Mouse (Mus musculus): Measurements from ENCODE around the gene Adcy4.

DNA sequence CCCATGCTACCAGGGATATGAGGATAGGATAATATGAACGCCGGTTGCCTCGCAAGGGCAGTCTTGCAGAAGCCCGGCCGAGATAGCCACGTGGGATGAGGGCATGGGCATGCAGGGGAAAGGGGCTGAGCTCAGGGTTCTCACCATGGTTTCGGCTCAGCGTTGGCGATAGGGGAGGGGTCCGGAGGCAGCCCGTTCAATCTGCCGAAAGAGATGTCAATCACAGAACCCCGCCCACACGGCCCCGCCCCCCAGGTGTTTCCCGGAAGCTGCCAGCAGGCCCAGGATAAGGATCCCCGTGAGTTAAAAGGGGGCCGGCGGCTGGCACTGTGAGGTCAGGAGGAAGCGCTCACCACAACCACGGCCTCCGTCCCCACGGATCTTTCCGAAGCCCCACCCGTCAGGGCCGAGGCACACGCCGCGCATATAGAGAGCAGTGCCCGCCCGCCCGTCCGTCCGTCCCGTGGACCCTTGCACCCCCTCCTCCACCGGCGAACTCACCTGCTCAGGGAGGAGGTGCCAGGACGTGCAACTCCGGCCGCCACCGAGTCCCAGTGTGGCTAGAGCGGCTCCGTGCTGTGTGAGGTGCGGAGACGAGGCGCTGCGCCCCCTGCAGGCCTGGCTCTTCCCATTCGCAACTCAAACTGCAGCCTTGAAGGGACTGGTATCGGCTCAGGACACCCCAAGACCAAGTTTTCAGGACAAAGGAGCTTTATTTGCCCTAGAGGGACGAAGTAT is 62.0 kb downstream of the Adcy4 start, which contains the start of gene Rabggta:
- TF ChIP-seq CTCF (IDR thresholded peaks at IDR 0.05) = peak; percentile 88
- TF ChIP-seq POLR2A (IDR thresholded peaks at IDR 0.05; ENCODE audit: insufficient read depth, low read depth, low read length) = peak; percentile 61; the same call in 1 of the 2 replicates
